Mouse (Mus musculus) gastrocnemius, adult 8-10 months (tissue): ENCODE measurements around the gene Uqcc1. TPM values are rescaled to one million over a fixed set of nuclear protein-coding genes. Genes with fewer than 3 reads are reported as not detected.
"Not testable (repeated sequence)": the region's sequence is repeated elsewhere in the genome, so short reads cannot be mapped to it uniquely, and the experiment has no call there.

Experiments
- DNase-seq, 2 experiments: peaks; one replicate each; pipeline ENCODE4 v3.0.0; 2022; ENCODE audit warnings: low spot score in 2 of 2
- total RNA-seq, 4 experiments: library from RNA; stranded (reverse); gene quantifications; 2 replicates each; pipeline ENCODE4 v1.2.4; 2022

The Uqcc1 gene
- total RNA-seq, 4 experiments from 2014 or later = 154 to 182 (median 168) TPM

DNA sequence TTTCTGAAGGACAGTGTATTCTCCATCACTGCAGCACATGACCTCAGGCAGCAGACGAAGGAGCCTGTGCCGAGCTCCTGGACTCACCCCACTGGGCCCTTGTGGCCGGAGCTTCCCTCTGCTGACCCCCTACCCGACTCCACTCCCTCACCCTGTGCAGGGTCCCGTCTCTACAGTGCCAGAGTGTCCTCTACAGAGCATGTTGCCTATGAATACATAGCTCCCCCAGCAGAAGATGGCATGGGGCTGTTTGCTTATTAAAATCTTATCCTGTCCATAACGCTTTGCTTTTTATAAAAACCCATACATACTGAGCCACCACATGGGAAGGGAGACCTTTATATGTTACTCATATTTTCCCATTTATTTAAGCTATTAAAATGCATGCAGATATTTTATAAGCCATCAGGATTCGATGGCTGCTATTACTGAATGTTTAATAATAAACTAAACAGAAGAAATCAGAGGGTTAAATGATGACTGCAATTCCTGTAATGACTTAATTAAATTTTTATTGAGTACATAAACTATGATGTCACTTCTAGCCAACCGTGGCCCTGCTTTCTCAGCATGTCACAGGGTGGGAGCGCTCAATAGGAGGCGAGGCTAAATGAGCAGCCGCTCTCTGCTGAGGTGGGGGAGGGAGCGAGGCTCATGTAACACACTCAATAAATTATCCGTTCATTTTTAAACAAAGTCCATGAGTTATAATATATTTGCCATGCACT is 67.4 kb downstream of the Uqcc1 start:
- DNase-seq = no peak

DNA sequence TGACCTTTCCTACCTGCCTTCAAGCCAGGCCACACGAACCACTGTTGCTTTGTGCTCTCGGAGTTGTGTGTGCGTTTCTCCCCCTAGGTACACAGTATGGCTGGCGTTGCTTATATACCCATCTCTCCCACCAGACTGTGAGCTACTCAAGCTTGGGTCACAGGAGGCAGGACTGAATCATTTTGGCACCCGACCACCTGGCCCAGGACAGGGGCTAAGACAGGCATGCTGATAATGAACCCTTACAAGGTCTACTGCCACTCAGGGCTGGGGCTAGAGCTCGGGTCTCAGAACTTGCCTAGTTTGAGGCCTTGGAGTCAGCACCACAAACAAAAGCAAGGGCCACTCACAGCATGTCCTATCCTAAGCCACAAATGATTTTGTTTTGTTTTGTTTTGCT is 68.5 kb downstream of the Uqcc1 start:
- DNase-seq = no peak

DNA sequence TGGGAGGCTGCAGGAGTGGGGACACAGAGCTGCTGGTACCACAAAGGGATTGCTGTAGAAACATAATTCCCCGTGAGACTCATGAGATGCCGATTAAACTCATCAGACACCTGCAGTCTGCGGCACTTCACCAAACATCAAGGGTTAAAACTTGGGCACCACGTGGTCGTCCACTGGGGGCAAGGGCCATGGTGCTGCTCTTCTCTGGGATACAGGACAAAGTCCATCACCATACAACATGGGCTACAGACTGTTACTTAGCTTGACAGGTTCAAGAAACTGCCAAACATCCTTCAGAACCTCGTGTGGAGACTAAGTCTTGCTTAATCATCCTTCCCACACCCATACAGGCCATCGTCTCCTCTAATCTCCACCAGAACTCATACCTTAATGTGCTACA is 70.0 kb downstream of the Uqcc1 start:
- DNase-seq = no peak

DNA sequence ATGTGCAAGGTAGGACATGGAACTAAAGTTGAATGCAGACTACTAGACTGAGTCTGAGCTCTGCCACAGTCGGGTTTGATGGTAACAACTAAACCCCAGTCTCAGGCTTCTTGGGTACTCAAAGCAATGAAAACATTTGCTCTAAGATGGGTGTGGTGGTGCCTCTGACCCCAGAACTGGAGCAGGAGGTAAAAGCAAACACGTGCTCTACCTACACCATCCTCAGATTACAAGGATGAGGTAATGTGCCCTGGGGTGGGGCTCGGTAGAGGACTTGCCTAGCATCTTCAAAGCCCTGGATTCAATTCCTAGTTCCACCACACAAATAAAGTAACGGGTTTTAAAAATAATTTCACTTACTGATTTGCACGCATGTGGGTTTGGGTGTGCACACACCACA is 77.6 kb downstream of the Uqcc1 start:
- no peak for DNase-seq

DNA sequence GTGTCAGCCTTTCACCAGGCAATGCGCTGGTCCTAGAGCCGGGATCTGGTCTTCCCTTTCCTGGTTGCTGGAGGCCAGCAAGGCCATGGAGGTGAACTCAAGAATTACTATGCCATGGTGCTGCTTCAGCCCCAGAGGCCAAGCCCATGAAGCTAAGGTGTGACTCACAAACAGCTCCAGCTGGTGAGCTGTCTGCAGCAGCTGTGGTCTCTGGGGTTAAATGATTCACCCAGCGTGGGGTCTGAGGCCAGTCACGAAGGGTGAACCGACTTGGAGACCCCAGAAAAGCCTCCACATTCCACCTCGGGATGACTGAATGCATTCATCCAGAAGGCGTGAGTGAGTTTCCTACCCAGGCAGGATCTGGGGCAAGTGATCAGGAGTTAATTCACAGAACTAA is 80.0 kb downstream of the Uqcc1 start:
- DNase-seq = no peak

DNA sequence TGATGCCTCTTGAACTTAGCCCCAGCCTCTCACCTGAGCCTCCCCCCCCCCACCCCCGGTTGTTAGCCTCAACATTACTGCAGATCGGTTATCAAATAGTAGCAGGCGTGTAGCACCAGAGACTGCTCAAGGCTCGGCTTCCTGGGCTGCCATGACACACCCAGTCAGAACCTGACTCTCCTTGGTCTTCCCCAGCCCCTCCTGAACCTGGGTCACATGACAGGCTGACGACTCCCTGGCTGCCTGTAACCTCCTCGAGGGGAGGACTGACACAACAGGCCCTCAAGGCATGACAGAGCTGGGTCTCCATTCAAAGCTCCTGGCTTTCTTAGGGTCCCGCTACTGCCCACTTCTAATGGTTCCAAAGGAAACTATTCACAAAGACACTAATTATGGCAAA is 80.6 kb downstream of the Uqcc1 start:
- DNase-seq = no peak

DNA sequence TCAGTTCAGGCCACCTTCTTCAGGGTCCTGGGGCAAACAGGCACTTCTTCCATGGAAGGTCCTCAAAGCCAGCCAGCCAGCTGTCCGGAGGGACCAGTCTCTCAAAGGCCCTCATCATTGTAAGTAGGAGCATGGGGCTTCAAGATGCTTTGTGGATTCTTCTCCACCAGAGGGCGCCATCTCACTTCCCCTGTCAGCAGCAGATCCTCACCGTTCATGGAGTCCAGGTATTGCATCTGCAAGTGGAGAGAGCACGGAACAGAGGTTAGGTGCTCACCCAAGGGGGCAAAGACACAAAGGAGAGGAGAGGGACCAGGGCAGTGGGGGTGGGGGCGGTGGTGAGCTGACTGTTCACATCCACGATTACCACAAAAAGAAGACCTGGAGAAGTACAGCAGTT is 81.8 kb downstream of the Uqcc1 start:
- DNase-seq = peak; percentile 66 to 74

DNA sequence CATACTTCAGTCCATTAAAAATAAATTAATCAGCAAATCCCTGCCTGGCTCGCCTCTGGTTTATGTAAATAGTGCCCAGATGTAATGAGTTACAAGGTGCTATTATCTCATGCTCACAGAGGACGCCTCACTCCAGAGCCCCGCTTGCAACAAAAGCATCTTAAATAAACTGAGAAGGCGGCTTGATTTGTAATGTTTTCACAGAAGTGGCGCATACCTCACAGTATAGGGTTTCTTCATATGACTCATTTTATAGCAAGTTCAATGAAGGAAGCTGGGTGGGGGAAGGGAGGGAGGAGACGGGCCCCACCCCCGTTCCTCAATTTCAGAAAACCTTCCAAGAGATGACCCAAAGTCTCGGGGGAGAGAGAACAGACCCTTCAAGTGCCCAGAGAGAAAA is 83.2 kb downstream of the Uqcc1 start:
- DNase-seq = no peak

DNA sequence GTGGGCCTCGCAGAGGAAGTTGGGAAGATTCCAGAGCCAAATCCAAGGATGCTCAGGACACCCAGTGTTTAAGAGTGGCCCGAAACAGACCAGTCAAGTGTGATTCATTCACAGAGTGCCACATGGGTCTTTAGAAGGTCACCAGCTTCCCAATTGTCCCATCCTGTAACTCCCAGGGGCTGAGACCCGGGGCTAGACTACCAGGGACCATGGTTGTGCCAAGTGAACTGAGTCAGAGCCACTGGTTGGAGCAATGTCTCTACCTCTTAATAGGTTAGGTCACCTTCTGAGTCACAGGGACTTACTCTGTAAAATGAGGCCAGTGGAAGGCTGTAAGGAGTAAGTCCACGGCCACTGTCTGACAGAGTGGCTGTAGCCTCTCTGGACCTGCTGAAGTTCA is 91.1 kb downstream of the Uqcc1 start:
- DNase-seq = no peak

DNA sequence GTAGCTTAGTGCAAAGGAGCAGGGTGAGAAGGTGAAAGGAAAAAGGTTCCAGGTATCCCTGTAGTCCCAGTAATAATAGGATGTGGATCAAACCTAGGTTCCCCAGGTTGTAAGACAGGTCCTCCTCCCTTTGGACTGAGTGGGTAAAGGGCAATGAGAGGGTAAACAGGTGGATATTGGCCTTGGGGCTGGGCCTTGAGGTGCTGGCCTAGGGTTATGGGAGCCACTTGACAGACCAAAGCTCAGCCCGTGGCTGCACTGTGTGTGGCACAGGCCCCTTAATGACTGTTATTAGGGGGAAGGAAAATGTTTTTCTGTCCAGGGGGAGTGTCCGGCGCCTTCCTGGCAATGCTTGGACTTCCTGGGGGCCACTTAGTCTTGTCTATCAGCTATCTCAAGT is 92.1 kb downstream of the Uqcc1 start:
- no peak for DNase-seq

DNA sequence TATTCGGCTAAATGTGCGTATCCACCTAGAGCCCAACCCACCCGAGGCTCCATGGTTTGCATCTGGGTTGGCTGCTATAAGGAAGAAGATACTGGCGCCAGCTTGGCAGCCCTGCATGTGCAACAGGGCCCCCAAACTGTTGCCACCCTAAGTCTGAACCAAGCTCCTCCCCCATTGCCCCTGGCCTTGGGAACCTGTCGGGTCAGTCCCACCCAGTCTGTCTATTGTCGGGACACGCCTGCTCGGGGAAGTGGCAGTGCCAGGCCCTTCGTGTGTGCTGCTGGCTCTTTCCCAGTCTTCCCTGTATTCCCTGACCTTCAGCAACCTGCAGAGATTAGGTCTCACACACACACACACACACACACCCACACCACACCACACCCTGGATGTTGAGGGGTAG is 95.4 kb downstream of the Uqcc1 start, which contains the start of gene Fam83c:
Fam83c (minus strand) TSS at position 123 of the 400 bp plus-strand sequence.
- no peak for DNase-seq

DNA sequence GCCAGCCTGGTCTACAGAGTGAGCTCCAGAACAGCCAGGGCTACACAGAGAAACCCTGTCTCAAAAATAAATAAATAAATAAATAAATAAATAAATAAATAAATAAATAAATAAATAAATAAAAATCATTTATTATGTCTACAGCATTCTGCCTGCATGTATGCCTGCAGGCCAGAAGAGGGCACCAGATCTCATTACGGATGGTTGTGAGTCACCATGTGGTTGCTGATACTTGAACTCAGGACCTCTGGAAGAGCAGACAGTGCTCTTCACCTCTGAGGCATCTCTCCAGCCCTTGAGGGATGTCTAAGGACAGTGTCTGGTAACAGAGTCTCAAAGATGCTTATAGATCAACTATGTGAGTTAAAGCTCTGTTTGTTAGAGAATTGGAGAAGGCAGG is 98.0 kb downstream of the Uqcc1 start:
- DNase-seq = not testable (repeated sequence)

DNA sequence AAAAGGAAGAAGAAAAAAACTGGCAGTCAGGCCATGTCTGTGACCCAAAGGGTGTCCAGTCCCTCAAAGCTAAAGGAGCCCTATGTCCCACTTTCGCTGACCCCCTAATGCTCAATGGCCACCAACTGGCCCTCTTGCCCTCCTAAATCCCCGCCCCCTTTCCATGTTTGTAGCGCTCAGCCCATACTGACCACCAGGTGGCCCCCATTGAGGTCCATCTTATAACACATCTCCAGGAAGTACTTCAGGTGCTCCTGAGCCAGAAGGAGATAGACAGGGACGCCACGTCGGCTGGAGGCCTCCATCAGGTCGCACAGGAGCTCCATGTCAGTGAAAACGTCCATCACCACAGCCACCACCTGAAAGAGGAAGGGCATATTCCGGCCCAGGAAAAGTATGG is 98.8 kb downstream of the Uqcc1 start:
- DNase-seq = no peak

DNA sequence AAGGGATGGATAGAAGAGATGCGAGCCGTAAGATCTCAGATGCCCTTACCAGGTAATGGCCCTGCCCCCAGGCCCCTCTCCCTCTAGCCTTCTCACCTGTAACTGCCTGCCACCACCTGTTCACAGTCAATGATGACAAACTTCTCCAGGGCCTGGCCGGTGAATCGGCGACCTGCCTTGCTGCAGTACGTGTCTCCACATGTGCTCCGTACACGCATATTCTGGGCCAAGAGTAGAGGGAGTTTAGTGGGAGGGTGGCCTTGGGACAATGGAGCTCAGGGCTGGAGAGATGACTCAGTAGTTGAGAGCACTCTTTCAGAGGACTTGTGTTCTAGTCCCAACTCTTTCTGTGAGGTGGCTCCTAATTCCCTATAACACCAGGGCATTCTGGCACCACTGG is 99.3 kb downstream of the Uqcc1 start:
- no peak for DNase-seq

DNA sequence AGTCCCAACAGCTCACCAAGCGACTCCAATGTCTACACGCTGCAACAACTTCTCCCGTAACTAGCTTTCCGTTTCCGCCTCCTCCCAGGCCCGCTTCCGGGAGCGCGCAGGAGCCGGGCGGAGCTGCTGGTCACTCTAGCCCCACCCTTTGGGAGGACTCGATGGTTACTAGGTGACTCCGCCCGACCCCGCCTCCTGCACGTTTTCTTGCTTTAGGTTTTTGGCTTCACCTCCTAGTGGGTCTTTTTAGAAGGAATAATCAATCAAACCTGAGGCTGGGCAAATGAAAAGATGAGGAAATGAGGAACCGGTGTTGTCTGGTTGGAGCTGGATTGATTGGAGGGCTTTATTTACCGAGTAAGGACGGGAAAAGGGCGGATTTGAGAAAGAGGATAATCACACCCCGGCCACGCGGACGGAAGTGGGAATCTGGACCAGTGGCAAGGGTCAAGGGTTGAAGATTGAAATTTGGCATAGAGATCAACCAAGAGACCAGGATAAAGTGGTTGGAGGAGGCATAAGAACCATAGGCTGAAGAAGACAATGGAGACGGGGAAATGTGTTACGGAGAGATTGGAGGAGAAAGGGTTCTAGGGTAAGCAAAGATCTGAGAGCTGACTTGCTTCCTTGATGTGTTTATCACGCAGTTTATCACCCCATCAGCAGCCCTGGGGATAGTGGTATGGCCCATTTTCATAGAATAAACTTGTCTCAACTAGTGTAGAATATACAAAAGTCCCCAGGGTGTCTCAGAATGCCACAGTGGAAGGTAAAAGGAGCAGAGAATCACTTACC is 103.3 kb downstream of the Uqcc1 start, which contains the start of gene Eif6:
Eif6 (minus strand) TSS at position 296 of the 795 bp plus-strand sequence.
- peak; percentile 70 to 76 for DNase-seq

DNA sequence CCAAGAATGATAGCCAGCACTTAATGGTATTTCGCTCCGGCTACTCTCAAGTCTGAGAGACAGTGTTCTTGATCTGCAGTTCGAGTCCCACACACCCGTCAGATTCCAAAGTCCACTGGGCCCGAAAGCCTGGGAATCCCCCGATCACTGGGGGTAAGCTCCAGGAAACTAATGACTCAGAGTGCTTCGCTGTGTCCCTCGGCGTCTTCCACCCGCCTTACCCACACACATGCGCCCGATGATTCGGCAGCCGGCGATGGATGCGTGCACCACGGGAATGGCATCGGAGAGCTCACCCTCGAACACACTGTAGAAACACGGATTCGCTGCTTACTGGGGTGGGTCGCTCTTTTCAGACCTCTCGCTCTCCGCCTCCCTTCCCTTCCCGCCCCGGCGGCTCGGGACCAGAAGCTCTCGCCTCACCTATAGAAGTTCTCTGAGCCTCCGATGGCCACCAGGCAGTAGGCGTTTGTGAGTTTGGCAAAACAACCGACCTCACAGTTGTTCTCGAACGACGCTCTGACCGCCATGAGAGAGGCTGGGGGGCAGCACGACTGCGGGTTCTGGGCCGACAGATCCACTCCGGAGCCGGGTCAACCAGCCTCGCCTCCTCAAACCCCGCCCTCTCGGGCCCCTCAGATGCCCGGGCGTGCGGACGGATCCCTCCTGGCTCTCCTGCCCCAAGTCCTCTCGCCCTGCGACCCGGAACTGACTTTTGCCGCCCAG is 104.0 kb downstream of the Uqcc1 start:
- DNase-seq = no peak

DNA sequence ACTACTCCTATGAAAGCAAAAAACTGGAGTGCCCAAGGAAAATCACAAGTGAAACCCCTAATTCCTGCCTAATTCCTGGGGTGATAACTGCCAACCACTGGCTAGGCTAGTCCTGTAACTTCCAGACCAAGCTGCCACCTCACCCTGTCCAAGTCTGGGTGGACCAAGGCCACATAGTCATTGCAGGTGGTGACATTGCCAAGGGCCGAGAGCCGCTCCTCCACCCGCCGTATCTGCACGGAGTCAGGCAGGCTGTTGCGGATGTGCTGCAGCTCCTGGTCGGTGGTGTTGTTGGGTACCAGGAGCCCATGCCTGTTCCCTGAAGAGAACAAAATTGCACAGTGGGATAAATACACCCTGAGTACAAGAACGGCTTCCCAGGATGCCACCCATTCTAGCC is 106.4 kb downstream of the Uqcc1 start:
- DNase-seq = no peak

DNA sequence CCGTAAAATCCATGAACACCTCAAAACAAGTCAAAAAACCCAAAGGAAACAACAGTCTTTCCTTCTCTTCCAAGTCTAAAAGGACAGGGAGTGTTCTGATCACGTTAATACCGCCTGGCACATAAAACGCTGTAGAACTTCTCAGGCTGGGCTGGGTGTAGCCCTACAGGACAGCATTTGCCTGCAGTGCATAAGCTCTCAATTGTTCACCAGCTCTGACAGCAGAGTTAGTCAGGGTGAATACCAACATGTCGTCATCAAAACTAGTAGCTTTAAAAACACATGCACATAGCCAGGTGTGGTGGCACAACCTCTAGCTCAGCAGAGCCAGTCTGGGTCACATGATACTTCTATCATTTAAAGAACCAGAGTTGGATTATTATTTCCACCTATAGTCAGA is 109.3 kb downstream of the Uqcc1 start:
- no peak for DNase-seq

DNA sequence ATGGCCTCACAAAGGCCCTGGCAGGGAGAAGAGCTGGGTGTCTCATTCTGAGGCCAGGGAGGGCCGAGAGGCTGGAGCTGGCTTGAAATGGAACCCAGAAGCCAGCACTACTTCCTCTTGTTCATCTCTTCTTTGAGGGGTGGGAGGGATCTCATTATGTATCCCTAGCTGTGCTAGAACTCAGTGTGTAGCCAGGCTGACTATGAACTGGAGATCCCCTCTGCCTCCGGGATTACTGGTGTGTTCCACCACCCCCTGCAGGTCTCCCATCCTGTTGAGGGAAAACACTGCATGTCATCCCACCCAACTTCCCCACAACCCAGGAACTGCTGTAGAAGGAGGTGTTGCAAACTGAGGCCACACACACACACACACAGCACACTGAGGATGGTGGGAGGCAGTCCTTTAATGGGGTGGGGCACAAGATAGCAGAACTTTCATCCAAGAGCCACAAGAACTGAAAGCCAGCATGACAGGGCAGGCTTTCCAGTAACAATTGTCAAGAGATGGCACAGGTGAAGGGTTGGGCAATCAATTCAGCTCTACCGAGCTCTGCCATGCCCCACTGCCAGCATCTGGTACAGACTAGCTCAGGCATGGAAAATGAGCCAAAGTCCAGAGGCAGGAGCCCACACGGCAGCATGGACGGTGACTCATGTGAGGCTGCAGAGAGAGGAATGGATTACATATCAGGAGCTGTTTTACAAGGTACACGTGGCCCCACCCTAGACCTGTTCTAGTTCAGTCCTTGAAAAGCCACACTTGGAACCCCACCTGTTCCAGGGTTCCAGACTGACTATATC is 110.5 kb downstream of the Uqcc1 start:
- DNase-seq = no peak

DNA sequence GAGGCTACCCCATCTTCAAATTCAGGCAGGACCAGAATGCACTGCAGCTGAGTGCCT is 110.9 kb downstream of the Uqcc1 start, which contains the start of gene BC029722:
BC029722 (minus strand) TSS at position 35 of the 57 bp plus-strand sequence.
- DNase-seq = no peak

DNA sequence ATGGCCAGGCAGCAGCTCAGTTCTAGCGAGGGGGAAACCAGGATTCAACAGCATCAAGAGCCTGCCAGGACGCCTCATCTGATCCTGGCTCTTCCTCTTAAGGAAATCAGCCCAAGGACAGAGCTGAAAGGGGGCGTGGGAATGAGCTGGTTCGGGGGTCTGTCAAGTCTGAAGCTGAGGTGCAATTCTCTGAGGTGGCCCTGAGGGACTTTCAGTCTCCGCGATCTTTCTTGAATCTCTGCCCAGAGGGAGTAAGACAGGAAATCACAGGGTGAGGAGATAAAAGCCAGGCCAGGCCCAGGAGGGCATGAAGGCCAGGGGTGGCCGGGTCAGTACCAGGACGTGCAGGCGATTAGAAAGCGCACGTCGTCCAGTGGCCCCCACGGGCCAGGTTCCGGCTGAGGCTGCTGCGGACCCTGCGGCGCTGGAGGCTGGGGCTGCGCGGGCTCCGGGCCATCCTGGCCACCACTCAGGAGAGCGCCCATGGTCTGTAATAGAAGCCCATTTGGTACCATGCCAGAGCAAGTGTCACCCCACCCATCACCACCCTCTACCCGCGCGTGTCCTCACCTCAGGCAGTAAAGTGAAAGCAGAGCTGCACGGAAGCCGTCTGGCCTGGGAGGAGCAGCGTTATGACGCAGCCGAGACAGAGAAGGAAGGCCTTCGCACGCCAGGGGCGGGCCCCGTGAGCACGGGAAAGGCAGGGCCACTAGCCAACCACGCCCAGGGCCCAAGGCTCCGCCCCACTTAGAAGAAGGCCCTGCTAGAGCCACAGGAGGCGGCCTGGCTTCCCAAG is 111.3 kb downstream of the Uqcc1 start:
- peak; percentile 95 to 97 for DNase-seq
